Mouse (Mus musculus): Measurements from ENCODE around the gene Cyp3a41b. TPM values are rescaled to one million over a fixed set of nuclear protein-coding genes. Genes with fewer than 3 reads are reported as not detected.
"Not testable (repeated sequence)": the region's sequence is repeated elsewhere in the genome, so short reads cannot be mapped to it uniquely, and the experiment has no call there.

Gene Cyp3a41b
- not detected in 2 replicates for polyA plus RNA-seq (2015; fragmentation: Nextera tagmentation; extraction: Ambion mirVana)

DNA sequence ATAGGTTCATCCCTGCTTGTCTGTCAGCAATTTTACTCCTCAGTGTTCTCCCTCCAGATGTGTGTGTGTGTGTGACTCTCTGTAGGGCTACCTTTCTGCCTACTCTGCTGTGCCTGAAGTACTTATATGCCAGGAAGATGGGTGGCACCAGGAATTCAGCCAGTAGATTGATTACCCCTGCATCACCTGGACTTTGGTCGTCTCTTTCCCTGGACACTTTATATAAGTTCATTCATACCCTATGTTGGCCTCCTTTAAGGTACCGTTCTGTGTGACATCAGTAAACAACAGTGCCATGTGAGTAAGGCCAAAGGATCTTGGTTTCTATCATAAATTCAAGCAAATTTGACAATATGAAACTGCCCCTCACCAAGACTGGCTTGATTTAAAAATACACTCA, at the start of gene Cyp3a41b:
TSS of gene Cyp3a41b (minus strand) at position 101 of the 400 bp plus-strand sequence.
- not testable (repeated sequence) for H3K27ac ChIP-seq (ENCODE audit: low read length); H3K4me2 ChIP-seq (ENCODE audit: low read depth, low read length); H3K4me3 ChIP-seq (ENCODE audit: low read length); ATAC-seq (ENCODE audit: low read depth); H3K9ac ChIP-seq (ENCODE audit: low read length); H3K9me3 ChIP-seq (ENCODE audit: control insufficient read depth, low read length); H3K4me1 ChIP-seq (replicated peaks; ENCODE audit: control insufficient read depth, insufficient read depth, low read length); H3K27me3 ChIP-seq (ENCODE audit: control insufficient read depth, insufficient read depth, low read depth, low read length); H3K36me3 ChIP-seq (ENCODE audit: control insufficient read depth, insufficient read depth, low read length)
- WGBS: 75% methylated on average over 1 of the region's 2 CpGs

DNA sequence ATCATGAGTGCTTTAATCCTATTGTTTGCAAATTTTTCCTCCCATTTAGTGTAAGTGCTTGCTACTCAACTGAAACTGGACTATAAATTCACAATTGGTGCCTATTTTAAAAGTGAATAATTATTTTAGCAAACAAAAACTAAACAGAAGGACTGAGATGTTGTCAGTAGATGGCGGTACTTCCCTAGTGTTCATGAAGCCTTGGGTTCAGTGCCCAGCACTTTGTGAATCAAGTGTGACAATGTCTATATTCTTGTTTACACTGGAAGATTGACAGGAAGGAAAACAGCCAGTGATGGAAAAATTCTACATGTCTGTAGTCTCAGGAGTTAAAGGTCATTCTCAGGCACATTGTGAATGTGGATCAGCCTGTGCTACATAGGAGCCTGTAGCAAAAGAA, 47.8 kb upstream of the Cyp3a41b start:
- not testable (repeated sequence) for H3K27me3 ChIP-seq (ENCODE audit: control insufficient read depth, insufficient read depth, low read depth, low read length); H3K9ac ChIP-seq (ENCODE audit: low read length); H3K4me2 ChIP-seq (ENCODE audit: low read depth, low read length); H3K27ac ChIP-seq (ENCODE audit: low read length); H3K4me3 ChIP-seq (ENCODE audit: low read length); H3K36me3 ChIP-seq (ENCODE audit: control insufficient read depth, insufficient read depth, low read length); ATAC-seq (ENCODE audit: low read depth); H3K9me3 ChIP-seq (ENCODE audit: control insufficient read depth, low read length); H3K4me1 ChIP-seq (replicated peaks; ENCODE audit: control insufficient read depth, insufficient read depth, low read length)
- WGBS: 84% methylated on average over 1 of the region's 1 CpGs

DNA sequence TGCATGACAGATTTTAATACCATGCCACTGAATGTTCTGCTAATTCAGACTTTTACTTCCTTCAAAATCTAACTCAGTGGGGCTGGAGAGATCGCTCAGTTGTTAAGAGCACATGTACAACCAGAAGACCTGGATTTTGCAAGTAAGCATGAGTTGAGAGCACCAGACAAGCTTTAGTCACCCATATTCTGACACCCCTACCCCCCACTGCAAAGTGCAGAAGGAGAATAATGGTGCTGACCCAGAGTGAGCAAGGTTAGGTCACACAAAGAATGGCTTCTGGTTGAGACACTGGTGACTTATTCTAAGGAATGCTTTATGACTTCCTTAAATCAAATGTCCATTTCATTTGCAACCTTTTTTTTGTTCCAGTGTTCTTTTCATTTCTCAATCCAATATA, 20.4 kb upstream of the Cyp3a41b start:
- 67% methylated on average over 1 of the region's 1 CpGs for WGBS
- not testable (repeated sequence) for H3K4me3 ChIP-seq (ENCODE audit: low read length); H3K27ac ChIP-seq (ENCODE audit: low read length); H3K9ac ChIP-seq (ENCODE audit: low read length); H3K9me3 ChIP-seq (ENCODE audit: control insufficient read depth, low read length); ATAC-seq (ENCODE audit: low read depth); H3K27me3 ChIP-seq (ENCODE audit: control insufficient read depth, insufficient read depth, low read depth, low read length); H3K4me1 ChIP-seq (replicated peaks; ENCODE audit: control insufficient read depth, insufficient read depth, low read length); H3K36me3 ChIP-seq (ENCODE audit: control insufficient read depth, insufficient read depth, low read length); H3K4me2 ChIP-seq (ENCODE audit: low read depth, low read length)

DNA sequence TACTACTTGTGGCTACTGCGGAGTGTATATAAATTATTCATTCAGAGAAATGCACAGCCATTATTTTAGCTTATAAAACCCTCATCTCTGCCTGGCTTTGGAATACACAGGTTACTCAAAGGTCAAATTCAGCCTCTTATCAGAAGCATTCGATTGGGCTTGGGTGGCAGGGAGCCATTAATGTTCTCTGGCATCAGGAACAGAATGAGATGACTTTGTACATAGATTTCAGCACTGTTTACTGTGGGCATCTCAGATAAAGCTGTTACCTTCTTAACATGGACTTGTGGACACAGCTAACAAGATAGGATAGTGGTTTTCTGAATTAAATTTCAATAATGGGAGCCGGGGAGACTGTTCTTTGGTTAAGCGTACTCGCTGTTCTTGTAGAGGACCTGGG, 13.3 kb upstream of the Cyp3a41b start:
- not testable (repeated sequence) for H3K27ac ChIP-seq (ENCODE audit: low read length); H3K9me3 ChIP-seq (ENCODE audit: control insufficient read depth, low read length)
- WGBS: 75% methylated on average over 5 of the region's 5 CpGs

DNA sequence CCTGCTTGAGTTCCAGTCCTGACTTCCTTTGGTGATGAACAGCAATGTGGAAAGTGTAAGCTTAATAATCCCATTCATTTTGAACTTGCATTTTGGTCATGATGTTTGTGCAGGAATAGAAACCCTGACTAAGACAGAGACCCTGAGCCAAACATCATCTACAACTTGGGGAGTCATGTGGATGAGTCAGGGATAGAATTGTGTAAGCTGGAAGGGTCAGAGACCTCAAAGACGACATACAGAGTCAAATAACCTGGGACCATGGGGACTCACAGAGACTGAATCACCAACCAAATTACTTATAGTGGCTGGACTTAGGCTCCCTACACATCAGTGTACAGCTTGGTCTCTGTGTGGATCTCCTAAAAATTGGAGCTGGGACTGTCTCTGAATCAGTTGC, 7.2 kb downstream of the Cyp3a41b start:
- not testable (repeated sequence) for H3K27me3 ChIP-seq (ENCODE audit: control insufficient read depth, insufficient read depth, low read depth, low read length); H3K9me3 ChIP-seq (ENCODE audit: control insufficient read depth, low read length); H3K4me1 ChIP-seq (replicated peaks; ENCODE audit: control insufficient read depth, insufficient read depth, low read length); ATAC-seq (ENCODE audit: low read depth); H3K4me2 ChIP-seq (ENCODE audit: low read depth, low read length); H3K4me3 ChIP-seq (ENCODE audit: low read length); H3K36me3 ChIP-seq (ENCODE audit: control insufficient read depth, insufficient read depth, low read length); H3K9ac ChIP-seq (ENCODE audit: low read length); H3K27ac ChIP-seq (ENCODE audit: low read length)
- WGBS: 76% methylated on average over 1 of the region's 1 CpGs

More for the DNA sequence above, 13.3 kb upstream of the Cyp3a41b start:
- H3K4me3 ChIP-seq (ENCODE audit: low read length); H3K9ac ChIP-seq (ENCODE audit: low read length); H3K4me2 ChIP-seq (ENCODE audit: low read depth, low read length); H3K4me1 ChIP-seq (replicated peaks; ENCODE audit: control insufficient read depth, insufficient read depth, low read length); H3K27me3 ChIP-seq (ENCODE audit: control insufficient read depth, insufficient read depth, low read depth, low read length); ATAC-seq (ENCODE audit: low read depth); H3K36me3 ChIP-seq (ENCODE audit: control insufficient read depth, insufficient read depth, low read length): not testable (repeated sequence)

DNA sequence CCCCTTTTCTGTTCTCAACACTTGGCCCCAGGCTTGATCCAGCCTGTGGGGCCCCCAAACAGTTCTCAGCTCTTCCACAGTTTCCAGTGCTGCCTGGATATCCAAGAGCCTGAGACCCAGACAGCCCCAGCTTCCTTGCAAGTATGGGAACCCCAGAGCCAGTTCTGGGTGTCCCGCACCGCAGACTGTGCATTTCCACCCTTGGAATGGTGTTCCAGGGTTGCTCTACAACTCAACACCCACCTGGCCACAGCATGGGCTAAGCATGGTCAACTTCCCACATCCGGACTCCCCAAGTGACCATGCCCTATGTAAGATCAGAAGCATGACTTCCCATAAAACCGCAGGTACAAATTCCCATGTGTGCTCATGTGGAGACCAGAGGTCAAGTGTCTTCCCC, 8.9 kb downstream of the Cyp3a41b start:
- 81% methylated on average over 4 of the region's 4 CpGs for WGBS
- ATAC-seq (ENCODE audit: low read depth); H3K4me1 ChIP-seq (replicated peaks; ENCODE audit: control insufficient read depth, insufficient read depth, low read length): not testable (repeated sequence)

DNA sequence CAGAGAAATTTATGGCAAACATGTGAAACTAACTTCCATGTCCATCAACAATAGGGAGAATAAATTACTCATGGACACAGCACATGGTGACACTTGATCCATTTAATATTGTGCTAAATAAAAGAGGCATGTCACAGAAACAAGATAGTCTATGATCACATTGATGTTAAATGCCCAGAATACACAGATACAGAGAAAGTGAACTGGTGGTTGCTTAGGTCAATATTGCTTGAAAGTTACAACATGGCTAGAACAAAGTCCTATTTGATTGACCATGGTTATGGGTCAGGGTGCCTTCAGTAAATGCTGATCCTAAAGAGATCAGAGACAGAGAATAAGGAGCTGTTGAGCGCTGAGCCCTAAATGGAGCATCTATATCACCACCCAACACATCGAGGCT, 12.6 kb downstream of the Cyp3a41b start:
- WGBS: 72% methylated on average over 2 of the region's 2 CpGs
- H3K9ac ChIP-seq (ENCODE audit: low read length); ATAC-seq (ENCODE audit: low read depth); H3K36me3 ChIP-seq (ENCODE audit: control insufficient read depth, insufficient read depth, low read length); H3K9me3 ChIP-seq (ENCODE audit: control insufficient read depth, low read length); H3K4me1 ChIP-seq (replicated peaks; ENCODE audit: control insufficient read depth, insufficient read depth, low read length); H3K4me3 ChIP-seq (ENCODE audit: low read length); H3K27me3 ChIP-seq (ENCODE audit: control insufficient read depth, insufficient read depth, low read depth, low read length); H3K27ac ChIP-seq (ENCODE audit: low read length); H3K4me2 ChIP-seq (ENCODE audit: low read depth, low read length): not testable (repeated sequence)

More for the DNA sequence above, 8.9 kb downstream of the Cyp3a41b start:
- H3K9me3 ChIP-seq (ENCODE audit: control insufficient read depth, low read length); H3K4me3 ChIP-seq (ENCODE audit: low read length); H3K27me3 ChIP-seq (ENCODE audit: control insufficient read depth, insufficient read depth, low read depth, low read length); H3K9ac ChIP-seq (ENCODE audit: low read length); H3K36me3 ChIP-seq (ENCODE audit: control insufficient read depth, insufficient read depth, low read length); H3K27ac ChIP-seq (ENCODE audit: low read length); H3K4me2 ChIP-seq (ENCODE audit: low read depth, low read length): not testable (repeated sequence)

Other genes with a start within 250 kb of the Cyp3a41b start
- not detected in 2 replicates for gene Cyp3a57, start 239.5 kb downstream of the Cyp3a41b start, polyA plus RNA-seq (2015; fragmentation: Nextera tagmentation; extraction: Ambion mirVana)
- 0.11 TPM in 1 of 2 replicates, not detected in the other for gene Cyp3a16, start 115.0 kb downstream of the Cyp3a41b start, polyA plus RNA-seq (2015; fragmentation: Nextera tagmentation; extraction: Ambion mirVana)
- gene Cyp3a41a, start 135.4 kb upstream of the Cyp3a41b start, polyA plus RNA-seq (2015; fragmentation: Nextera tagmentation; extraction: Ambion mirVana): not detected in 2 replicates
- not detected in 2 replicates for gene Cyp3a44, start 221.1 kb upstream of the Cyp3a41b start, polyA plus RNA-seq (2015; fragmentation: Nextera tagmentation; extraction: Ambion mirVana)